Mouse (Mus musculus) heart, postnatal 4 days (tissue): ENCODE data around the gene Ankrd31. TPM values are rescaled to one million over a fixed set of nuclear protein-coding genes. Genes with fewer than 3 reads are reported as not detected.
"Not testable (repeated sequence)": the region's sequence is repeated elsewhere in the genome, so short reads cannot be mapped to it uniquely, and the experiment has no call there.

ENCODE experiments used
- DNase-seq: peaks from one replicate; pipeline ENCODE4 v3.0.0; 2021
- total RNA-seq, 2 experiments: library from RNA; stranded (reverse); gene quantifications; 2 replicates each; pipeline ENCODE4 v1.2.3; 2021

Ankrd31 gene
- total RNA-seq = not detected

DNA sequence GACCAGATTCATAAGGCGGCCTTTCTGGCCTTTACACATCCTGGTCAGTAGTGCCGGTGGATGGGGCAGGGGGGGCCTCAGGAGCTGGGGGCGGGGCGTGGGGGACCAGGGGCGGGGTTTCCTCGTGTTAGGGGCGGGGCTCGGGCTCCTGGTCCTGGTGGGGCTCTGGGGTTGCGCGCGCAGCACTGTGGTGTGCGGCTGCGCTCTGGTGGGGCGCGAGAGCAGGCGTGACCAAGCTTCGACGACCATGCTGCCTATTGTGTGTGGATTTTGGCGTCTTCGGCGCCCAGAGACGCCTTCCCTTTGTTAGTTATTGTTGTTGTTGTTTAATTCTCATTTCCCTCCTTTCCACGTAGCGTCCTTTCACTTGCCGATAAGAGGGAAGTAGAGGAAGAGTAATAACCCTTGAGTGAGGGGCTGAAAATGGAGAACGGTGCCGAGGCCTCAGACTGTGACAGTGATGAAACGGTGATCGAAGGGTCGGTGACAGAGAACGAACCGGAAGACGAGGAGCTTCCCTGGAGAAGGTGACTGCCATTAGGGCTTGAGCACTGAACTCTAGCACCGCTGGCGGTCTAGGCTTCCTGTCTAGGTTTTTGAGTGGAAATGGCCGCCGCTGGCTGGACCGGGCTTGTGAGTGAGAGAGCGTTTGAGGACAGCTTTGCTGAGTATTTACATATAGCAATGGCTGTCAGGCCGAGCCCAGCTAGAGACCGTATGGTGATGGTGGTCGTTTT, at the start of gene Ankrd31:
Gene Ankrd31, plus strand, starts transcription at position 164 of the 737 bp plus-strand sequence.
- no peak for DNase-seq

DNA sequence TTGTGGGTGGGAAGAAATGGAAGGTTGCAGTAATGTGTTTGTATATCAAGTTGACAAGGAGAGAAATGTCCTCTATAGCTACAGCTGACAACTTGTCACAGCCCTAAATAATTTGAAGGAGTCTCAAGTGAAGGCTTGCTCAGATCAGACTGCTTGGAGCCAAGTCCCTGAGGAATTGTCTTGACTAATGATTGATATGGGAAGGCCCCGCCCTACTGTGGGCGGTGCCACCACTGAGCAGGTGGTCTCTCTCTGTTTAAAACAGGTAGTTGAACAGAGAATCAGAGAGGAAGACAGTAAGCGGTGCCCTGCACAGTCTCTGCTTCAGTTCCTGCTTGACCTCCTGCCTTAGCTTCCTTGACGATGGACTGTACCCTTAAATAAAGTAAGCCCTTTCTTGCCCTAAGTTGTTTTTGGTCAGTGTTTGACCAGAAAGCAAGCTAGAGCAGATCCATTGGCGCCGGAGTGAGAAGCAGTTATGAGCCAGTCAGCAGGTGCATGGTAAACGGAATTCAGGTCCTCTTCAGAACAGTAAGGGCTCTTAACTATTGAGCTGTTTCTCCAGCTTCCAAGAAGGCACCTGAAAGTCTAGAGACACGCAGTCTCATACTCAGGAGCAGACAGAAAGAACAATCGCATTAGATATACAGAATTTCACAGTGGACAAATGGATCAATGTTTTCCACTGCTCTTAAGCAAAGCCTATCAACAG, 45.3 kb upstream of the Ankrd31 start:
- no peak for DNase-seq

DNA sequence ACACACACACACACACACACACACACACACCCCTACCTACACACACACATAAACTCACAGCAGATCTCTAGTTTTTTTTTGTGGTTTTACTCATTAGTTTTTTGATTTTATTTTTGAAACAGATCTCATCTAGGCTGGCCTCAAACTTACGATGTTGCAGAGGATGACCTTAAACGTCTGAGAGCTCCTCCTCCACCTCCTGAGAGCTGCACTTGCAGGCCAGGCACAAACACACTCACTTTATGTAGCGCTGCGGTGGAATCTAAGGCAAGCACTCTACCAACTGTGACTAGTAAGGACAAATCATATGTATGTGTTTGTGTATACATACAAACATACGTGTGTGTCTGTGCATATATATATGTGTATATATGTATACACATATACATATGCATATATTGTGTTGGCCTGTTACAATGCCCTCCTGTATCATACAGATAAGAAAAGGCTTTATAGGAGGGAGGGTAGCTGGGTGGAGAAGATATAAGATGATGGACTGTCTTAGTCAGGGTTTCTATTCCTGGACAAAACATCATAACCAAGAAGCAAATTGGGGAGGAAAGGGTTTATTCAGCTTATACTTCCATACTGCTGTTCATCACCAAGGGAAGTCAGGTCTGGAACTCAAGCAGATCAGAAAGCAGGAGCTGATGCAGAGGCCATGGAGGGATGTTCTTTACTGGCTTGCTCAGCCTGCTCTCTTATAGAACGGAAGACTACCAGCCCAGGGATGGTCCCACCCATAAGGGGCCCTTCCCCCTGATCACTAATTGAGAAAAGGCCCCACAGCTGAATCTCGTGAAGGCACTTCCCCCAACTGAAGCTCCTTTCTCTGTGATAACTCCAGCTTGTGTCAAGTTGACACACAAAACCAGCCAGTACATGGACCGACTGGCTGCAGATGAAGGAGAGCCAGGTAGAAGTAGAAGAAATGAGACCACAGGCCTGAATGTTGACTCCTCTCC, 38.5 kb upstream of the Ankrd31 start:
- DNase-seq = no peak

DNA sequence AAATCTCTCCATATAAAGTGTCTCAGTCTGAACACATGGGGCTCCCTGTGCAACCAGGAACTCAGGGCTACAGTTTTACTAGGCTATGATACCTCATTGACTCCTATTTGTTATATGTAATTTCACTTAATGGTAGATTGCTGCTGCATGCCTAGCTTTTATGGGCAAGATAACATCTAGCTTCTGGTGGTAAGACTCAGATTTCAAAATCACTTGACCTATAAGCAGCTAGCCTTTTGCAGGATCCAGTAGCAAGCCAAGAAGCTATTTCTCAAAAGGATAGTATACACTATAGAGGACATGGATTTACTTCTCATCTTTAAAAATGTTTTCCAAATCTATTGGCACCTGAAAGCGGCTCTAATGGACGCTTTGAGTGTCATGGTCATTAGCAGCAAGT, 31.8 kb upstream of the Ankrd31 start:
- no peak for DNase-seq

DNA sequence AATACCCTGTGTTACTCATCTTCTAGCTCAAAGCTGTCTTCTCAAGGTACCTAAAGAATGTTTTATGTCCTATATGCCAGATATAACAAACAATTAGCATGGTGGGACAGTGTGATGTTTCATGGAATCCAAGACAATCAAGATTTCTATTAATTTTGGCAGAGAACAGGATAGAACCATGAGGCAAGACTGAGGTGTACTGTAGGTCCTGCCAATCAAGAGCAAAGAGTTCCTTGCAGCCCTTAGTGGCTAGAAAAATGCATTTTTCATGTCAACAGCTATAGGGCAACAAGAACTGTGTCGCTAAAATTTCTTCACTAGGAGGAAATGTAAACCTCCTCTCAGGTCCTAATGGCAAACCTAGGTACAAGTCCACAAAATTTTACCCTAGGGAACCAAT, 30.3 kb upstream of the Ankrd31 start:
- DNase-seq = no peak

DNA sequence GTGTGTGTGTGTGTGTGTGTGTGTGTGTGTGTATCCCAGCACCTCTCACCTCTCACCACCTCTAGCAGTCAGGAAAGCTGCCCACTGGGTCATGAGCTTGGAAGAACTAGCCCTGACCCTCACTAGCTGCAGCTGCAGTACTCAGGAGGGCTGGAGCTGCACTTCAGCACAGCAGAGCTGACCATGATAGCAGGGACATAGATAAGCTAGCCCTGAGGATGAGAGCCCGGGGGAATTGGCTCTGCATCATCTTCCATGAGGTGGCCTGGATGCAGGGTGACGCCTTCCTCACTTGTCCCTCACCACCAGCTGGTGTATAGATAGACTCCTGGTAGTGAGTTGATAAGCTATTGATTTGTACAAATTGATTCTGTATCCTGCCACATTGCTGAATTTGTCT, 28.1 kb upstream of the Ankrd31 start:
- no peak for DNase-seq

DNA sequence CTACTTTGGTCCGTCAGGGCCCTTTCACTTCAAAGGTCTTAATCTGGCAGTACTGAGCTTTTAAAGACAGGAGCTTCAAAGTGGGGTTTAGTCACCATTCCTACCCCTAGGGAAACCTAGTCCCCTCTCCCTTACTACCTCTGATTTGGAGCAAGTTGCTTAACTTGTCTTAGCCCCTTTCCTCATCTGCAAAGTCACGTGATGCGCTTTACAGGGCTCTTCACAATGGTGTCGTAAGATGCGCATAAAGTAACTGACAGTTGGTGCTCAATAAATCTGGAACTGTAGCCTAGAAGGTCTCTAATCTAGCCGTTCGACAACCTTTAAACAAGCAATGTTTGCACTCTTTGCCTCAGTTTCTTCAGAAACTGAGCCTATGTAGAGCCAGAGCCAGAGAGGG, 19.8 kb upstream of the Ankrd31 start:
- no peak for DNase-seq

DNA sequence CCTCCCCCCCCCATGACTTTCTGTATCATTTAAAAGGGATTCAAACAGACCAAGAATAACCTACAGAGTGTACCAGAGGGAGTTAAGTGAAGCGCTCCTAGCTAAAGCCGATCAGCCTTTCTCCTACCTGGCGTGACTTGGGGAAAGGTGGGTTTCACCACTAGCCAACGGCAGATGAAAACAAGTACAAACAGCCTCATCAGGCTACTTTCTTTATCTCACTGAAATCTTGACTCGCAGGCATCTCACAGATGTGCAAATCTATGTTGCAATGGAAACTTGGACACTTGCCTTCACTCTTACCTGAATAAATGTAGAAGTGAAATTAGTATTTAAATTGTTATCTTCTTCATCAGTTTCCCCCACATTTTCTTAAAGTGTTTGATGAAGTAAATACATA, 18.9 kb upstream of the Ankrd31 start:
- no peak for DNase-seq

DNA sequence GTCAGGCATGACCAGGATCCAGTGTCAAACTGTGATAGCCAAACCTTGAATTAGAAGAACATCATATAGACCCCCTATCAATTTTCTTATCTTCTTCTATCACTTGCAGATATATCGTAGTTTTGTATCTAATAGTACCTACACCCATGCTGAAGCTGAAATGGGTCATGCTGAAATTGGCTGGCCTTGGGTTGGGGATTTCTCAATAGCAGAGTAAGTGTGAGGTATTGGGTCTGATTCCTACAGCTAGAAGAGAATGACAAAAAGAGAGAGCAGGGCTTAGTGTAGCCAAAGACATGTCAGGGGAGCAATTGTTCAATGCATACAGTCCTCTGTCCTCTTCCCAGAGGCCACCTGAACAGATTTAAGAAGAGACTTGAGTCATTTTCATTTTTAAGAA, 18.0 kb upstream of the Ankrd31 start:
- DNase-seq = no peak

DNA sequence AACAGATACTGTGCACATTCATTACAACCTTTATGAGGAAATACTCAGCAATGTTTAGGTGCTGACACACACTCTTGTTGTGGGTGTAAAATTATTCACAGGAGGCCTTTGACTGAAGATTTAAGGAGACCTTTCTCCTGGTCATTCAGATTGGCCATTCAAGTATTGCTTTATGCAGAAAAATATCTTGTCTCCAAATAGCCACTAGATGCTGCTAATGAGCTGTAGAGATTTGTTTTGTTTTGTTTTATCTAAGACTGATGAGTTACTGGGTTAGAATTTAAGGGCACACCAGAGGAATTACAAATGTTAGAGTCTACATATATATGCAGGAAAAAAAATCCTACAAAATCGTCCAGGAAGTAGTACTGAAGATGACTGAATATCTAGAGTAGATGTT, 12.9 kb upstream of the Ankrd31 start:
- no peak for DNase-seq

DNA sequence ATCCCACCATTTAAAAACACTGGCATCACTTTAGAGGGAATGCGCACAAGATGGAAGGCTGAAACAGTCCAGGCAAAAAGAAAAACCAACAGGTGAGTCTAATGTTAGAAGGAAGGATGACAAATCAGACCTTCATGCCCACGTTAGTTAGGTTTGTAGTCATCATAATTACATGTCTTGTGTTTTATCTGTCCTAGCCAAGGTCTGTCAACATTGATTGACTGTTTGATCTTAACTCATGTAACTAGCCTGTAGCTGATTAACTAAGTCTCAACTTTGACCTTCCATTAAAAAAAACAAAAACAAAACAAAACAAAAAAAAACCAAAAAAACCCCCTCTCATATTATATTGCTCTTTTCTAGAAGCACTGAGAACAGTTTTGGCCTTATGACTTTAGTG, 7.9 kb upstream of the Ankrd31 start:
- DNase-seq = no peak

DNA sequence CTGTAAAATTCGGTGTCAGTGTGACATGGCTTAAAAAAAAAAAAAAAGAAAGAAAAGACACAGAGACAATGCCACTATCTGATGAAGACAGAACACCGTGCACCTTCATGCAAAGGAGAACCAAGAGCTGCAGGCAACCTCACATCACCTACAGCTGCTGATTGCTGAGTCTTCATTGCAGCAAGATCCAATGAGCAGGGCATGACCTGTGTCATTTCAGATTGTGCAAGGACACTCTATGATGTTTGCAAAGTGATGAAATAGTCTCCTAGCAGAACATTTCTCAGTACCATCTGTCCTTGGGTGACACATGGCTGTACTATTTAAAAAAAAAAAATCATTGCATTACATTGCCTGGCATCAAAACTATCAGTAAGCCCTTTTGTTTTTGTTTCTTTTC, 5.2 kb upstream of the Ankrd31 start:
- DNase-seq = no peak

DNA sequence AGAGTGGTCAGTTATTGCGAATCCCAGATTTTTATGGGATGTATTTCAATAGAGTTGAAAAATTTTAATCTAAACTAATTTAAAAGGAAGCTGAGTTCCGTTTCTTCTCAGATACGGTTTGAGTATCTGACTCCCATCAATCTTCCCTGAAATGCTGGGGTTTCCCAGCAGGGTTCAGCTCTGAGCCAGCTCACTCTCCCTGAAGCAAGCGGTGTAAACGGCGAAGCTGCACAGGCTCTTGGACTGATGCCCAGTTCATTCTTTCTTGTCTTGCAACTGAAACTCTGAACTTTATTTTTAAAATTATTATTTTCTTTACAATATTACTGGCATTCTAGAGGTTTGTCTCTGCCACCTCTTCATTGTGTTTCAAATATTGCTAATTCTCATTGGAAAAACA, 2.0 kb upstream of the Ankrd31 start:
- no peak for DNase-seq

DNA sequence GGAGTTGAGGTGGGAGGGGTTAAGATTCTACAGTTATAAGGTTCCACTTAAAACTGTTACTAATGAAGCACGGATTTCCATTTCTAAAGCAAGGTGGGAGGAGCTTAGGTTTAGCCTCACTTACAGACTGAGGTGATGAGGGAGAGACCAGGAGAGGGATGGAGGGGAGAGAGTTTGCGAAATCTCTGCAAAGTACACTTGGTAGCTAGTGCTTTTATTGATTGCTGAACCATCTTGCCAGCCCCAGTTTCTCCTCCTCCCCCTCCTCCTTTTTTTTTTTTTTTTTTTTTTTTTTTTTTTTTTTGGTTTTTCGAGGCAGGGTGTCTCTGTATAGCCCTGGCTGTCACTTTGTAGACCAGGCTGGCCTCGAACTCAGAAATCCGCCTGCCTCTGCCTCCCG, 1.8 kb downstream of the Ankrd31 start:
- no peak for DNase-seq

DNA sequence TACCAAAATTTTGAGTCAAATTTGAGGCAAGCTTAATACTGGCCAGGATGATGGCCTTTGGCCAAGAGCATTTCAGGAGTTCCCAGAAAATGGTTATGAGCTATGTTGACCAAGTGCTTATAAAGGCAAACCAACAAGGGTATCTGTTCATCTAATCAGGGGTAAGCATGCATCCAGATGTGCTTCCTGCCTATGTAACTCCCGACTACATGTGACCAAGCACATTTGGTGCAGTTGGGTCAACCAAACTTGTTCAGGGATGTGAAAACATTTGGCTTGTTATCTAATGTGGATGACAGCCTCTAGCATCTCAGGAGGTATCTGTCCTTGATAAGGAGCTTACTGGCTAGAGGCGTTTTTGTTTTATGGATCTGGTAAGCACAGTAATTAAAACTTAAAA, 12.8 kb downstream of the Ankrd31 start:
- no peak for DNase-seq

DNA sequence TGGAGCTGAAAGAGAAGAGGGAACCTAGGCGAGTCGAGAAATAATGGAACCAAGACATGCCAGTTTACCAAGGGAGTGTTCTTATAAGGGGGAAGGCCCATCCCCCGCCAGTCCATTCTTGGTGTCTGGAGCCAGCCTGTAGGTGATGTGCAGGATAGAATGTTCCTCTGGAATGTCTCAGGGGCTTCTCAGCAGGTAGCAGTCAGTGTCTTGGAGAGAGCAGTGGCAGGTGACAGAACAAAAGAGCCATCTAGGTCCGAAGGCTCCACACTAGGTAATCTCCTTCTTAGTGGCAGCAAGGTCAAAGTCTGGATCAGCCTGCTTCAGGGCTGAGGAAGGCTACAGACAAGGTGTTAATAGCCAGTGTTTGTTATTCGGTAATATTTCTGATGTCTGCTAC, 38.0 kb downstream of the Ankrd31 start:
- not testable (repeated sequence) for DNase-seq

DNA sequence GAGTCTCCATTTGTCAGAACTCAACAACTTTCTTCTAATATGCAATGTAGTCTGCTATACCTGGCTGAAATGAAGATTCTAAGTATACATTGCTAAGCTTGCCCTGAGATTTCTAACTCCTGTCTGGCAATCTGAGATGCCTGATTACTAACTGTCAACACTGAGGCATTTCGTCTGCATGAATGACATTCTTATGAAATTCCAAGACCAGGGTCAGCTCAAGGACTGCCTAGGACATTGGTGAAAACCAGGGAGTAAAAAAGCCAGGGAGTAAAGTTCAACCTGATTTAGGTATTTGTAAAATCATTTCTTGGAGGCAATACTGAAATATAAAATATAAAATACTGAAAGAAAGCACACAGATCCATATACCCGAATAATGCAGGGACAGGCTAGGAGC, 45.4 kb downstream of the Ankrd31 start:
- no peak for DNase-seq

DNA sequence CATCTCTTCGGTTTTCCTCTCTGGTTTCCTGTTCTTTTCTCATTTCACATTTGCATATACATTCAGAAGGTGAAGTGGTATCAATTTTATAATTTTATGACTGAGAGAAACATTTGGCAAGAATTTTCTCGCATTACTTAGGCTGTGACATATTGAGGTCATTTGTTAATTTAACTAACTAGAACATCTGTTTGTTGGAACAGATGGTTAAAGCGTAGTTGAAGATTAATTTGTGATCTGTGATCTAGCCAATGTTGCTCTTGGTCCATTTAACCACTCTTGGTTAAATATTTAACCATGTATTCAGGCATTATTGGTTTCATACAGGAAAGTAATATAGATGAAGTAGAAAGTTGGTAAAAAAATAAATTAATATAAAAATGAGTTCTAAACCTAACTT, 47.2 kb downstream of the Ankrd31 start:
- DNase-seq = no peak

DNA sequence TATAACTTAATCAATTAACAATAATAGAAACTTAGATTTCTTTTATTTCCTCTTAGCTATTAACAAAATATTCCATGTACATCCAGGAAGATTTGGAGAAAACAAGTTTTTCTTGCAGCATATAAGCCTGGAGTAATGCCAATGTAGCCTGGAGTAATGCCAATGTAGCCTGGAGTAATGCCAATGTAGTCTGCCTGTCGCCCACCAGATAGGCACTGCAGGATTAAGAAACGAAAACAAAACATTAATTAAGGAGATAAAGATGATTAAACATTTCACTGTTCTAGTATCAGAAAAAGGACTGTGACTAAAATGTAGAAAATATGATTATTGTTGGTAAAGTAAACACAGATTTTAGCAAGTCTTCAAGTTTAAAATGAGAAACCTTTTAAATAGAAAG, 49.4 kb downstream of the Ankrd31 start:
- peak; percentile 37 for DNase-seq

DNA sequence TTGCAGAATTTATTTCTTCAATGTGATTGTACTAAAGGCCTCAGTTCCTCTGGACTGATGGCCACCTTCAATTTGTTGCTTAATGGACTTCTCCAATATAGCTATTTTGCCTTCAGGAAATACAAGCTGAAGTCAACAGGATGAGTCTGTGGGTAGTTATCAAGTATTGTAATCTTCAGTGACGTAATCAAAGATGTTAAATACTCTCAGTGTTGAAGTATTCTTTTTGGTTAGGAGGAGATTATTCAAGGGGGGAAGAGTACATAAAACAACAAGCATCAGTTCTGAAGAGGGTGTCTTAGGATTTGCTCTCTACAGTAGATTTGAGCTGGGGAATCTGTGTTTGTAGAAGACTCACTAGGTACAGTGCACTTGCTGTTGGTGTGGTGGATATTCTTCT, 101.7 kb downstream of the Ankrd31 start:
- no peak for DNase-seq

DNA sequence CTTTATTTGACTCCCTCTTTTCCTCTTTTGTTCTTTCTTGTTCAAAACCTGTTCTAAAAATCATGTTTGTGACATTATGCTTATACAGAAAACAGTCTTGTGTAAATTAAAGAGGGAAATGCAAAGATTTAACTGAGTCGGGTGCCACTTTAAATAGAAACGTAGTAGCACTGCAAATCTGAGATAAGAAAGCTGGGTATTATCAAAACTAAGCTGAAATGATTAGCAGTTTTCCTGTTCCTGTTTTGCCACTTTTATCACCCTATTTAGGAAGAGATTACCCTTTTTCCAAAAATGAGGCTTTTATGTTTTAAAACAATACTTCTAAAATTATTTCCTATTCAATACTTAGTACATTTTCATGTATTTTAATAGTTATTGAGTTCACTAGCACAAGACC, 104.1 kb downstream of the Ankrd31 start:
- DNase-seq = no peak

DNA sequence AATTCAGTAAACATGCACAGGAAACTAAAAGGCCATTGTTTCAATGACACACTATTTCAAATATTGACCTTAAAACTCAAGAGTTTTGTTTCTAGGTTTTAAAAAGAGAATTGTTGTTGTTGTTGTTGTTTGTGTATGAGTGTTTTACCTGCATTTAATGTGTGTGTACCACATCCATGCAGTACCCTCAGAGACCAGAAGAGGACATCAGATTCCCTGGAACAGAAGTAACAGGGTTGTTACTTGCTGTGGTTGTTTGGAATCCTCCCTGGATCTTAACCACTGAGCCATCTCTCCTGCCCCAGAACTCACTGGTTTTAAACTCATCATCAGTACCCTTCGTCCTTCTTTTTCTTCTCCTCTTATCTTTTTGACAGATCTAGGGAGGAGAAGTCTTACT, 105.2 kb downstream of the Ankrd31 start:
- no peak for DNase-seq

DNA sequence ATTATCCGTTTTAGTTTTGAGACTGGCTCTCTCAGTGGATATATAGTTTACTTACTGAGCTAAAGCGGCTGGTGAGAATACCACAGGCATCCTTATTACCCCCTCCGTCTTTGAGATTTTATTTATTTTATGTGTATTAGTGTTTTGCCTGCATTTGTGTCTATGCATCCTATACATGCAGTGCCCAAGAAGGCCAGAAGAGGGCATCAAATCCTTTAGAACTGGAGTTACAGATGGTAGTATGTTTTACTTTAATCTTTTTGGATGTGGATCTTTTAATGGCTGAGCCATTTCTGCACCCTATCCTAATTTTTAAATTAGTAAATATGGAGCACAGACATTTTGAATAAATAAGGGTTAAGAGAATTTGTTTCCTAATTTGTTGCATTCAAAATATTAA, 107.1 kb downstream of the Ankrd31 start:
- peak; percentile 81 for DNase-seq
